ENCODE assay signal across 8 mouse cellular contexts in genomic region chr4:154871757-154872251, GRCm38 (mm10). TPM values are rescaled to one million over a fixed set of nuclear protein-coding genes. Genes with fewer than 3 reads are reported as not detected.
DNase-seq lines count a peak whose midpoint lies in the region; ATAC-seq and TF ChIP-seq lines count a peak whose summit lies in the region.

No protein-coding gene starts in this region.

- no peak overlapping the region for H3K27ac ChIP-seq in lung, embryonic 14.5 days (ENCODE audit: low read depth)
- no peak overlapping the region for H3K27ac ChIP-seq in embryonic facial prominence, embryonic 13.5 days
- H3K27ac ChIP-seq in limb, embryonic 10.5 days = peak overlapping the region; percentile 1; the same call in 1 of the 2 replicates
- H3K27ac ChIP-seq in stomach, embryonic 14.5 days (ENCODE audit: low read length) = no peak overlapping the region

- H3K9ac ChIP-seq in lung, embryonic 14.5 days = no peak overlapping the region
- H3K9ac ChIP-seq in embryonic facial prominence, embryonic 13.5 days = peak overlapping the region; percentile 62
- no peak overlapping the region for H3K9ac ChIP-seq in stomach, embryonic 14.5 days (replicated peaks; ENCODE audit: low read depth, low read length)

- H3K4me1 ChIP-seq in lung, embryonic 14.5 days (ENCODE audit: insufficient read depth) = no peaks in the 10 kb centered on the region
- no peaks in the 10 kb centered on the region for H3K4me1 ChIP-seq in lung, adult 2 months (ENCODE audit: control insufficient read depth, insufficient read depth, low read length)
- peaks cover 12% of the 10 kb centered on the region for H3K4me1 ChIP-seq in embryonic facial prominence, embryonic 13.5 days
- H3K4me1 ChIP-seq in limb, embryonic 10.5 days = peaks cover 12% of the 10 kb centered on the region
- H3K4me1 ChIP-seq in stomach, embryonic 14.5 days (ENCODE audit: control insufficient read depth, insufficient read depth, low read length) = no peaks in the 10 kb centered on the region

- H3K9me3 ChIP-seq in lung, embryonic 14.5 days (ENCODE audit: low read depth, low read length) = no peaks in the 10 kb centered on the region
- no peaks in the 10 kb centered on the region for H3K9me3 ChIP-seq in embryonic facial prominence, embryonic 13.5 days
- no peaks in the 10 kb centered on the region for H3K9me3 ChIP-seq in limb, embryonic 10.5 days (replicated peaks)
- no peaks in the 10 kb centered on the region for H3K9me3 ChIP-seq in stomach, embryonic 14.5 days (ENCODE audit: control insufficient read depth, low read depth, low read length)

- peak; percentile 45 for ATAC-seq in lung, embryonic 14.5 days (ENCODE audit: insufficient read depth)
- peak; percentile 79; the same call in 1 of the 2 replicates for ATAC-seq in embryonic facial prominence, embryonic 13.5 days (ENCODE audit: insufficient number of reproducible peaks, insufficient read depth, low FRiP score, low TSS enrichment, low read depth)
- 0 out of 2 replicates have a peak, but pooled peaks have one; percentile 38 for ATAC-seq in stomach, embryonic 14.5 days (ENCODE audit: insufficient number of reproducible peaks, insufficient read depth, low FRiP score, low read depth)
- no peak for ATAC-seq in megakaryocyte, adult 5-6 weeks (ENCODE audit: poor library complexity, severe bottlenecking)

- peak; percentile 26 for DNase-seq in lung, embryonic 14.5 days
- no peak for DNase-seq in lung, adult 2 months
- peak; percentile 56 for DNase-seq in limb, embryonic 10.5 days (ENCODE audit: low spot score)
- DNase-seq in thymus, adult 18-20 months = no peak
- no peak for DNase-seq in left cerebral cortex, postnatal 4 days

- no peaks in the 10 kb centered on the region for H3K27me3 ChIP-seq in lung, embryonic 14.5 days (ENCODE audit: insufficient read depth, low read length)
- H3K27me3 ChIP-seq in embryonic facial prominence, embryonic 13.5 days = peaks cover 12% of the 10 kb centered on the region; the same call in 1 of the 2 replicates
- peaks cover 38% of the 10 kb centered on the region for H3K27me3 ChIP-seq in limb, embryonic 10.5 days (ENCODE audit: low read depth, poor library complexity, severe bottlenecking)
- no peaks in the 10 kb centered on the region for H3K27me3 ChIP-seq in stomach, embryonic 14.5 days (ENCODE audit: control insufficient read depth, insufficient read depth, low read length)

- intact Hi-C loops in left cerebral cortex, postnatal 4 days (cut with DNase I) = loop anchor here (10.0 kb wide), 1 partner anchor 73 kb away; no protein-coding TSS in a partner anchor

- peak; percentile 47 for TF ChIP-seq CTCF in lung, embryonic 14.5 days (IDR thresholded peaks at IDR 0.05; ENCODE audit: low read depth)
- no peak for TF ChIP-seq CTCF in lung, adult 2 months (IDR thresholded peaks at IDR 0.05; ENCODE audit: insufficient read depth, low read length)

- no peak overlapping the region for H3K4me3 ChIP-seq in lung, embryonic 14.5 days (ENCODE audit: low read depth, low read length)
- H3K4me3 ChIP-seq in lung, adult 2 months (replicated peaks; ENCODE audit: extremely low read depth, low read depth, low read length) = no peak overlapping the region
- peak overlapping the region; percentile 32 for H3K4me3 ChIP-seq in embryonic facial prominence, embryonic 13.5 days
- H3K4me3 ChIP-seq in limb, embryonic 10.5 days = peak overlapping the region; percentile 32
- H3K4me3 ChIP-seq in stomach, embryonic 14.5 days (ENCODE audit: low read depth, low read length) = no peak overlapping the region

- no peak overlapping the region for H3K4me2 ChIP-seq in lung, embryonic 14.5 days
- peak overlapping the region; percentile 54 for H3K4me2 ChIP-seq in embryonic facial prominence, embryonic 13.5 days
- 0 out of 2 replicates have a peak overlapping the region, but pooled peaks have one; percentile 12 for H3K4me2 ChIP-seq in stomach, embryonic 14.5 days (replicated peaks; ENCODE audit: low read depth, low read length)

- 1% methylated on average over 13 of the region's 13 CpGs for WGBS in lung, embryonic 14.5 days
- 8% methylated on average over 13 of the region's 13 CpGs for WGBS in lung, adult 2 months
- 4% methylated on average over 13 of the region's 13 CpGs for whole genome bisulfite sequencing in embryonic facial prominence, embryonic 13.5 days
- 2% methylated on average over 13 of the region's 13 CpGs for WGBS in limb, embryonic 10.5 days
- 2% methylated on average over 13 of the region's 13 CpGs for WGBS in stomach, embryonic 14.5 days

- TF ChIP-seq POLR2A in lung, adult 2 months (IDR thresholded peaks at IDR 0.05; ENCODE audit: borderline replicate concordance, extremely low read depth, low read depth, low read length) = no peak

- H3K36me3 ChIP-seq in lung, embryonic 14.5 days (ENCODE audit: insufficient read depth) = no peaks in the 10 kb centered on the region
- H3K36me3 ChIP-seq in embryonic facial prominence, embryonic 13.5 days = no peaks in the 10 kb centered on the region
- H3K36me3 ChIP-seq in limb, embryonic 10.5 days = no peaks in the 10 kb centered on the region
- H3K36me3 ChIP-seq in stomach, embryonic 14.5 days (ENCODE audit: control insufficient read depth, insufficient read depth, low read length) = no peaks in the 10 kb centered on the region

RNA-seq across cellular contexts. Expression of gene Mmel1, which starts 2.4 kb away (rescaled TPM):
- polyA plus RNA-seq in lung, embryonic 14.5 days (2014; fragmentation: Nextera tagmentation; extraction: Ambion mirVana) = 0.13 and 0.19 TPM in 2 replicates
- 0.09 and 0.12 TPM in 2 replicates for polyA plus RNA-seq in lung, adult 2 months (2012; rRNA removed)
- 0.28 TPM in 1 of 2 replicates, not detected in the other for polyA plus RNA-seq in embryonic facial prominence, embryonic 13.5 days (2015; fragmentation: Nextera tagmentation; extraction: Ambion mirVana)
- polyA plus RNA-seq in limb, embryonic 10.5 days (2016; fragmentation: Nextera tagmentation; extraction: Ambion mirVana) = 0.15 TPM in 1 of 2 replicates, not detected in the other
- 0.12 TPM in 1 of 2 replicates, not detected in the other for polyA plus RNA-seq in stomach, embryonic 14.5 days (2014; fragmentation: Nextera tagmentation; extraction: Ambion mirVana)
- 0.25 TPM in 1 of 2 replicates, not detected in the other for total RNA-seq in megakaryocyte, adult 5-6 weeks (2015)
- not detected in 2 replicates for total RNA-seq in megakaryocyte, adult 5-6 weeks (2017)
- total RNA-seq in left cerebral cortex, postnatal 4 days (2021) = under 1 TPM; 0.28 to 0.54 TPM

RNA-seq across cellular contexts. Expression of gene Fam213b, which starts 27.1 kb away (rescaled TPM):
- polyA plus RNA-seq in lung, embryonic 14.5 days (2014; fragmentation: Nextera tagmentation; extraction: Ambion mirVana) = 37.4 and 39.9 TPM in 2 replicates
- polyA plus RNA-seq in lung, adult 2 months (2012; rRNA removed) = 8.9 and 14.8 TPM in 2 replicates
- polyA plus RNA-seq in embryonic facial prominence, embryonic 13.5 days (2015; fragmentation: Nextera tagmentation; extraction: Ambion mirVana) = 48.6 and 53.6 TPM in 2 replicates
- polyA plus RNA-seq in limb, embryonic 10.5 days (2016; fragmentation: Nextera tagmentation; extraction: Ambion mirVana) = 34.9 and 42.7 TPM in 2 replicates
- 40.1 and 42.5 TPM in 2 replicates for polyA plus RNA-seq in stomach, embryonic 14.5 days (2014; fragmentation: Nextera tagmentation; extraction: Ambion mirVana)
- 8.8 and 9.1 TPM in 2 replicates for total RNA-seq in megakaryocyte, adult 5-6 weeks (2015)
- 5.5 and 6.6 TPM in 2 replicates for total RNA-seq in megakaryocyte, adult 5-6 weeks (2017)
- total RNA-seq in left cerebral cortex, postnatal 4 days (2021) = 10 to 100 TPM; 19.5 to 19.8 TPM

RNA-seq across cellular contexts. Expression of gene Ttc34, which starts 34.5 kb away (rescaled TPM):
- 0.12 and 0.30 TPM in 2 replicates for polyA plus RNA-seq in lung, embryonic 14.5 days (2014; fragmentation: Nextera tagmentation; extraction: Ambion mirVana)
- polyA plus RNA-seq in lung, adult 2 months (2012; rRNA removed) = 4.8 and 5.1 TPM in 2 replicates
- polyA plus RNA-seq in embryonic facial prominence, embryonic 13.5 days (2015; fragmentation: Nextera tagmentation; extraction: Ambion mirVana) = 0.36 and 0.49 TPM in 2 replicates
- 0.41 and 0.46 TPM in 2 replicates for polyA plus RNA-seq in limb, embryonic 10.5 days (2016; fragmentation: Nextera tagmentation; extraction: Ambion mirVana)
- 0.29 and 0.55 TPM in 2 replicates for polyA plus RNA-seq in stomach, embryonic 14.5 days (2014; fragmentation: Nextera tagmentation; extraction: Ambion mirVana)
- not detected in 2 replicates for total RNA-seq in megakaryocyte, adult 5-6 weeks (2015)
- 0.07 TPM in 1 of 2 replicates, not detected in the other for total RNA-seq in megakaryocyte, adult 5-6 weeks (2017)
- 1 to 10 TPM; 2.4 to 2.8 TPM for total RNA-seq in left cerebral cortex, postnatal 4 days (2021)

RNA-seq across cellular contexts. Expression of gene Tnfrsf14, which starts 56.6 kb away (rescaled TPM):
- polyA plus RNA-seq in lung, embryonic 14.5 days (2014; fragmentation: Nextera tagmentation; extraction: Ambion mirVana) = 0.78 and 0.85 TPM in 2 replicates
- polyA plus RNA-seq in lung, adult 2 months (2012; rRNA removed) = 51.1 and 56.8 TPM in 2 replicates
- 1.6 and 1.8 TPM in 2 replicates for polyA plus RNA-seq in embryonic facial prominence, embryonic 13.5 days (2015; fragmentation: Nextera tagmentation; extraction: Ambion mirVana)
- polyA plus RNA-seq in limb, embryonic 10.5 days (2016; fragmentation: Nextera tagmentation; extraction: Ambion mirVana) = 0.55 and 2.4 TPM in 2 replicates
- polyA plus RNA-seq in stomach, embryonic 14.5 days (2014; fragmentation: Nextera tagmentation; extraction: Ambion mirVana) = 1.2 and 2.9 TPM in 2 replicates
- total RNA-seq in megakaryocyte, adult 5-6 weeks (2015) = 87.1 and 142 TPM in 2 replicates
- 67.2 and 77.3 TPM in 2 replicates for total RNA-seq in megakaryocyte, adult 5-6 weeks (2017)
- 1 to 10 TPM in 1 of 2 experiments, under 1 TPM in 1; 0.58 to 1.1 TPM for total RNA-seq in left cerebral cortex, postnatal 4 days (2021)

Comparison
In these comparisons a context has a peak if more than half of its experiments do, and no peak if none do; other contexts are left out.
1. DNase-seq: peak in lung, embryonic 14.5 days (single experiment) and limb, embryonic 10.5 days (single experiment); none in lung, adult 2 months (single experiment), thymus, adult 18-20 months (0 of 2) and left cerebral cortex, postnatal 4 days (single experiment).
2. H3K4me3 ChIP-seq: peak in embryonic facial prominence, embryonic 13.5 days (single experiment) and limb, embryonic 10.5 days (single experiment); none in lung, embryonic 14.5 days (single experiment), lung, adult 2 months (single experiment) and stomach, embryonic 14.5 days (single experiment).